Mouse (Mus musculus): ENCODE data around the gene Fryl.
A peak's percentile ranks its signal among the peaks of the same experiment; 100 is the strongest.

The Fryl gene

GRCm38 (mm10) chr5:73162492-73162891 is 93.9 kb downstream of the Fryl start:
- no peak for DNase-seq (ENCODE audit: low spot score in 2 of 2)

- DNase-seq (ENCODE audit: low spot score in 2 of 2), result no peak
Measured at GRCm38 (mm10) chr5:73160440-73160839, 96.0 kb downstream of the Fryl start.

GRCm38 (mm10) chr5:73157502-73157901 is 98.9 kb downstream of the Fryl start:
- DNase-seq (ENCODE audit: low spot score in 2 of 2), result no peak

GRCm38 (mm10) chr5:73157009-73157408 is 99.4 kb downstream of the Fryl start:
- DNase-seq (ENCODE audit: low spot score in 2 of 2), result no peak

- no peak for DNase-seq (ENCODE audit: low spot score in 2 of 2)
Measured at GRCm38 (mm10) chr5:73156226-73156926, 100.0 kb downstream of the Fryl start.

GRCm38 (mm10) chr5:73153802-73154465 is 102.5 kb downstream of the Fryl start:
- DNase-seq (ENCODE audit: low spot score in 2 of 2), result no peak

- DNase-seq (ENCODE audit: low spot score in 2 of 2), result no peak
Measured at GRCm38 (mm10) chr5:73152206-73152605, 104.2 kb downstream of the Fryl start.

GRCm38 (mm10) chr5:73150877-73151445 is 105.5 kb downstream of the Fryl start:
- DNase-seq (ENCODE audit: low spot score in 2 of 2), result no peak

GRCm38 (mm10) chr5:73144987-73145386 is 111.4 kb downstream of the Fryl start:
- no peak for DNase-seq (ENCODE audit: low spot score in 2 of 2)

- no peak for DNase-seq (ENCODE audit: low spot score in 2 of 2)
Measured at GRCm38 (mm10) chr5:73141712-73142111, 114.7 kb downstream of the Fryl start.

- DNase-seq (ENCODE audit: low spot score in 2 of 2), result no peak
Measured at GRCm38 (mm10) chr5:73141161-73141560, 115.3 kb downstream of the Fryl start.

GRCm38 (mm10) chr5:73137561-73137960 is 118.9 kb downstream of the Fryl start:
- DNase-seq (ENCODE audit: low spot score in 2 of 2), result no peak

GRCm38 (mm10) chr5:73135959-73136358 is 120.5 kb downstream of the Fryl start:
- no peak for DNase-seq (ENCODE audit: low spot score in 2 of 2)

GRCm38 (mm10) chr5:73135131-73135530 is 121.3 kb downstream of the Fryl start:
- DNase-seq (ENCODE audit: low spot score in 2 of 2), result no peak

GRCm38 (mm10) chr5:73133833-73134185 is 122.6 kb downstream of the Fryl start:
- peak in 1 of 2 experiments; percentile 23 for DNase-seq (ENCODE audit: low spot score in 2 of 2)

GRCm38 (mm10) chr5:73132998-73133832 is 123.2 kb downstream of the Fryl start:
- no peak for DNase-seq (ENCODE audit: low spot score in 2 of 2)

- DNase-seq (ENCODE audit: low spot score in 2 of 2), result no peak
Measured at GRCm38 (mm10) chr5:73130984-73131383, 125.4 kb downstream of the Fryl start.

GRCm38 (mm10) chr5:73129871-73130270 is 126.5 kb downstream of the Fryl start:
- no peak for DNase-seq (ENCODE audit: low spot score in 2 of 2)

- no peak for DNase-seq (ENCODE audit: low spot score in 2 of 2)
Measured at GRCm38 (mm10) chr5:73119969-73120725, 136.3 kb downstream of the Fryl start.

GRCm38 (mm10) chr5:73119524-73119923 is 136.9 kb downstream of the Fryl start:
- no peak for DNase-seq (ENCODE audit: low spot score in 2 of 2)

GRCm38 (mm10) chr5:73118786-73119185 is 137.6 kb downstream of the Fryl start:
- no peak for DNase-seq (ENCODE audit: low spot score in 2 of 2)

All from right cerebral cortex, postnatal 36 days (tissue).